8 mouse cellular contexts compared by ENCODE assay signal in the genomic region with DNA sequence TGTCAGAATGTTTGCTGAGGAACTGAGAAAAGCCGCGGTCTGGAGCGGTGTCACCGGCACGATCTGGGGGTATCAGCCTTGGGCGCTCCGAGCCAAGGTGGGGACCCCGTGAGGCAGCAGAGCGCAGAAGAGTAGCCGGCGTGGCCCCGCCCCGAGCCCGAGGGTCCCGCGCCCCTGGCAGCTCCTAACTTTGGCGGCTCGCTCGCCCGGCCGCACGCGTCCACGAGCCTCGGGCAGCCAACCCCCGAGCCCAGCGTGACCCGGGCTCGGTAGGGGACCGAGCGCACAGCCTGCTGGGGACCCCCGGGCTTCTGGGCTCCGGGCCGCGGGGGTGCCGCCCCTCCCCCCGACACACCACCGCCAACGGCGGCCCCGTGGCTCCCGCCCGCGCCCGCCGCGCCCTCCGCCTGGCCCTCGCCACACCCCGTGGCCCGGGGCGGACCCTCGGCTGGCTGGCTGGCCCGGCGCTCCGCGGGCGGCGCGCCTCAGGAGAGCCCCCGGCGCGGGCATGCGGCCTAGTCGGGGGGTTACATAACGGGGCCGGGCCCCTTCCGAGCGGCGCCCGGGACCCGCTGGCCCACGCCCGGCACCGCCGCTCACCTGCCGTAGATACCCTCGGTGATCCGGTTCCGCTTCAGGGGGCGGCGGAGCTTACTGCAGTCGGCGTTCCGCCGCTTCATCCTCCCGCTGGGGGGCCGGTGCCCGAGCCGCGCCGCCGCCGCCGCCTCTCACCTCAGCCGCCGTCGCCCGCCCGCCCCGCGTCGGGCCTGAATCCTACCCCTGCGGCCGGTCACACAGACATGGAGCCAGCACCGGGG. TPM values are rescaled to one million over a fixed set of nuclear protein-coding genes. Genes with fewer than 3 reads are reported as not detected.
DNase-seq lines count a peak whose midpoint lies in the region.

No protein-coding gene starts in this region.

- DNase-seq in right cerebral cortex, postnatal 10 days (ENCODE audit: low spot score in 2 of 2) = peak; percentile 59 to 61
- no peak for DNase-seq in right cerebral cortex, adult 18-20 months
- DNase-seq in cerebellum, adult 9-11 months = peak; percentile 73
- peak; percentile 36 for DNase-seq in gastrocnemius, postnatal 10 days
- peak; percentile 42 to 64 for DNase-seq in kidney, postnatal 4 days
- peak; percentile 64 to 74 for DNase-seq in lung, postnatal 4 days
- DNase-seq in skeletal muscle tissue, adult 2 months (ENCODE audit: low read depth, low spot score) = peak; percentile 27
- no peak for DNase-seq in T-cell, adult 2 months (ENCODE audit: low spot score)

RNA-seq across cellular contexts. Expression of gene Maco1, which starts 0.5 kb away (rescaled TPM):
- 10 to 100 TPM; 16.7 to 22.2 TPM for total RNA-seq in gastrocnemius, postnatal 10 days (2021)

RNA-seq across cellular contexts. Expression of gene Rhd, which starts 11.7 kb away (rescaled TPM):
- total RNA-seq in gastrocnemius, postnatal 10 days (2021) = 1 to 10 TPM in 1 of 2 experiments, under 1 TPM in 1; 0.26 to 1.4 TPM

Comparison
In these comparisons a context has a peak if more than half of its experiments do, and no peak if none do; other contexts are left out.
1. DNase-seq: peak in right cerebral cortex, postnatal 10 days (2 of 2), cerebellum, adult 9-11 months (single experiment), gastrocnemius, postnatal 10 days (single experiment), kidney, postnatal 4 days (2 of 2), lung, postnatal 4 days (2 of 2) and skeletal muscle tissue, adult 2 months (single experiment); none in right cerebral cortex, adult 18-20 months (single experiment) and T-cell, adult 2 months (single experiment).